Mouse (Mus musculus): ENCODE data around the gene Hist1h3f.

- TF ChIP-seq GATA1 (IDR thresholded peaks at IDR 0.05; ENCODE audit: borderline replicate concordance, low read length): no peak
- no peak for TF ChIP-seq FLI1 (IDR thresholded peaks at IDR 0.05; ENCODE audit: low read length)
These were observed 17.5 kb upstream of the Hist1h3f start for GRCm38 (mm10) chr13:23526312-23526711.

Data from megakaryocyte, embryonic 14.5 days (primary cell).